Mouse (Mus musculus) adrenal gland, postnatal 25 days (tissue): ENCODE measurements at regions not wholly inside any gene's neighbourhood (a gene's known extent, or its start where the extent isn't known, plus 50 kb on each side); places are given as distances from the start of the nearest gene placed in this dataset.

Experiments used
- microRNA-seq, 2 experiments: library from miRNA; unstranded; fragments of <30 nt; microRNA quantifications; one replicate each; pipeline ENCODE4 v1.2.0; 2021

Small RNAs in the stretch of these regions (microRNA-seq; reads per million reads assigned to microRNA genes)
- gene Gm26190 = 0 reads per million in 2 experiments
